Mouse (Mus musculus): ENCODE results near the gene Pitpnm2. TPM values are rescaled to one million over a fixed set of nuclear protein-coding genes. Genes with fewer than 3 reads are reported as not detected.
A peak's percentile ranks its signal among the peaks of the same experiment; 100 is the strongest.

Pitpnm2 gene
- polyA plus RNA-seq, 1 experiment = 19.6 TPM

DNA sequence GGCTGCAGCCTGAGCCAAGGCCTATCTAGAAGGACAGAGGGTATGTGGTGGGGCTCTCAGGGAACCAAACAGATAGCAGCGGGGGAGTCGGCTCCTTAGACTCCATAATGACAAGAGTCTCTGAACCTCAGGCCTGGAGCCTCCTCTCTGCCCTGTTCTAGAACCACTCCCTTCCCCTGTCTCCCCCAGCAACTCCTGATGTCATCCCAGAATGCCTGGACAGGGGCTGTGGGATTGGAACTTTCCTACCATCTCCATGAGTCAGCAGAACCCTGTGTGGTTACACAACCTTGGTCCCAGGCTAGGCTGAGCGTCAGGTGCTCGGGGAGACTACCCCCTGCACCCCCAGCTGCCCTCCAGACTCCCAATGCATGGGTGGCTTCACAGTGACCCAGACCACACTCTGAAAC lies 60.0 kb downstream of the Pitpnm2 start:
- Histone ChIP-seq H3K27ac (ENCODE audit: insufficient read depth, low read depth, low read length) (no peak overlapping the region), H3K36me3 (ENCODE audit: control insufficient read depth, insufficient read depth, low read length) (no peaks in the 10 kb centered on the region), H3K4me1 (ENCODE audit: control insufficient read depth, insufficient read depth, insufficient read length, low read length) (0 out of 2 replicates have a peak, but pooled peaks cover 4% of the 10 kb centered on the region), H3K4me3 (ENCODE audit: low read depth, low read length) (no peak overlapping the region), H3K27me3 (ENCODE audit: control insufficient read depth, insufficient read depth, low read length) (no peaks in the 10 kb centered on the region)
- 82% methylated on average over 4 of the region's 4 CpGs for WGBS
- TF ChIP-seq POLR2A (IDR thresholded peaks at IDR 0.05; ENCODE audit: low read depth, low read length) = no peak
- TF ChIP-seq CTCF (IDR thresholded peaks at IDR 0.05; ENCODE audit: extremely low read depth, insufficient read length, insufficient replicate concordance, low read depth, low read length) = no peak

DNA sequence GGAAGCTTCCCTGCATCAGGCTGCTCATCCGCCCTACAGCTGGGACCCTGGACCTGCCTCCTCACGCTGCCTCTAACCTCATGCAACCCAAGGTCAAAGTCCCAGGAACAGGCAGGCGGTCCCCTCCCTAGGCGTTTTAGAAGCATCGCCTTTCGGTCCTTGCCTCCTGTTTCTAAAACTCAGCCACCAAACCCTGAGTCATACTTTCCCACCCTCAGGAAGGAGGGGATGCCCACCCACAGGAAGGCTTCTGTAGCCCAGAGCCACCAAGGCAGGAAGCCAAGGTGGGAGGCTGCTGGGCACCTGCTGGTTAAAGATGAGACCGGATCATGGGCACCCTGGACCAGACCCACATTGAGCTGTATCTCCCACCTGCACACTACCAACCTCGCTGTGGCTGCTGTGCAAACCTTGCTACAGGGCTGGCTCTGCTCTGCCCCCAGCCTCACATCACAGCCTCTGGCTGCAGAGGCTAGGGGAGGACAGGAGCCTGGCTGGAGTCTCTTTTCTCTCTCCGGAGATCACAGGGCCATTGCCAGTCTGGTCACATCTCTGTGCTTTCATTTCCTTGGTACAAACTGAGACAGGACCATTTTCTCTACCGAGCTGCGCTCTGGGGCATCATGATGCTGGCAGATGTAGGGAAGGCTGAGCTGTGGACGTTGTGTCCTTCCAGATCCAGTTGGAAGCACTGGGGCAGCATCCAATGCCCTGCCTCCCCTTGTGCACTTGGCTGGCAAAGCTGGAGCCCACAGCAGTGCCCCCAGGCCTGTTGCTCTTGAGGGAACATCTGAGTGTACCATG lies 61.9 kb downstream of the Pitpnm2 start:
- Histone ChIP-seq H3K4me1 (ENCODE audit: control insufficient read depth, insufficient read depth, insufficient read length, low read length) (0 out of 2 replicates have a peak, but pooled peaks cover 4% of the 10 kb centered on the region), H3K27ac (ENCODE audit: insufficient read depth, low read depth, low read length) (no peak overlapping the region), H3K36me3 (ENCODE audit: control insufficient read depth, insufficient read depth, low read length) (no peaks in the 10 kb centered on the region), H3K4me3 (ENCODE audit: low read depth, low read length) (no peak overlapping the region), H3K27me3 (ENCODE audit: control insufficient read depth, insufficient read depth, low read length) (no peaks in the 10 kb centered on the region)
- 46% methylated on average over 12 of the region's 12 CpGs for WGBS
- TF ChIP-seq CTCF (IDR thresholded peaks at IDR 0.05; ENCODE audit: extremely low read depth, insufficient read length, insufficient replicate concordance, low read depth, low read length) (no peak), POLR2A (IDR thresholded peaks at IDR 0.05; ENCODE audit: low read depth, low read length) (no peak)

- Histone ChIP-seq H3K27ac (ENCODE audit: insufficient read depth, low read depth, low read length) (no peak overlapping the region), H3K4me1 (ENCODE audit: control insufficient read depth, insufficient read depth, insufficient read length, low read length) (0 out of 2 replicates have a peak, but pooled peaks cover 4% of the 10 kb centered on the region), H3K36me3 (ENCODE audit: control insufficient read depth, insufficient read depth, low read length) (no peaks in the 10 kb centered on the region), H3K27me3 (ENCODE audit: control insufficient read depth, insufficient read depth, low read length) (no peaks in the 10 kb centered on the region), H3K4me3 (ENCODE audit: low read depth, low read length) (no peak overlapping the region)
- 50% methylated on average over 22 of the region's 22 CpGs for WGBS
- TF ChIP-seq POLR2A (IDR thresholded peaks at IDR 0.05; ENCODE audit: low read depth, low read length) = no peak
- no peak for TF ChIP-seq CTCF (IDR thresholded peaks at IDR 0.05; ENCODE audit: extremely low read depth, insufficient read length, insufficient replicate concordance, low read depth, low read length)
These were observed 62.5 kb downstream of the Pitpnm2 start for GRCm38 (mm10) chr5:124186981-124187507.

DNA sequence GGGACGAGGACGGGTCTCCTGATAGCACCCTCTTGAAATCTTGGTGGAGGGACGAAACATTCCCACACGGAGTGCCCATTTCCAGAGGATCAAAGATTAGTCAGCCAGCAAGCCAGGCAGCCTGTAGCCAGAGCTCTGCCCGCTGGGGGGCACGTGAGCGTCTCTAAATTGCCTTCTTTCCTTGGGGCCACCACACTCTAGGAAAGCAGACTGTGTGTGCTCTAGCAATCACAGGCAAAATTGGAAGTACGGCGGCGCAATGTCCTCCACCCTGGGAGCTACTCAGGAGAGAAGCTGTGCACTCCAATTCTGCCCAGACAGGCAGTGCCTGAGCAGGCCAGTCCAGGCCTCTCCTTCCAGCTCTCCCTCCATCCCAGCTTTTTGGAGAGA lies 63.1 kb downstream of the Pitpnm2 start:
- Histone ChIP-seq H3K4me3 (ENCODE audit: low read depth, low read length) (no peak overlapping the region), H3K36me3 (ENCODE audit: control insufficient read depth, insufficient read depth, low read length) (no peaks in the 10 kb centered on the region), H3K27ac (ENCODE audit: insufficient read depth, low read depth, low read length) (no peak overlapping the region), H3K27me3 (ENCODE audit: control insufficient read depth, insufficient read depth, low read length) (no peaks in the 10 kb centered on the region), H3K4me1 (ENCODE audit: control insufficient read depth, insufficient read depth, insufficient read length, low read length) (0 out of 2 replicates have a peak, but pooled peaks cover 4% of the 10 kb centered on the region)
- WGBS = 86% methylated on average over 10 of the region's 10 CpGs
- TF ChIP-seq POLR2A (IDR thresholded peaks at IDR 0.05; ENCODE audit: low read depth, low read length) (no peak), CTCF (IDR thresholded peaks at IDR 0.05; ENCODE audit: extremely low read depth, insufficient read length, insufficient replicate concordance, low read depth, low read length) (no peak)

GRCm38 (mm10) chr5:124185706-124186464 lies 63.7 kb downstream of the Pitpnm2 start:
- WGBS = 86% methylated on average over 15 of the region's 15 CpGs
- 0 out of 2 replicates have a peak, but pooled peaks cover 4% of the 10 kb centered on the region for H3K4me1 ChIP-seq (ENCODE audit: control insufficient read depth, insufficient read depth, insufficient read length, low read length)
- no peak for TF ChIP-seq CTCF (IDR thresholded peaks at IDR 0.05; ENCODE audit: extremely low read depth, insufficient read length, insufficient replicate concordance, low read depth, low read length)
- no peak for TF ChIP-seq POLR2A (IDR thresholded peaks at IDR 0.05; ENCODE audit: low read depth, low read length)
- no peak overlapping the region for H3K4me3 ChIP-seq (ENCODE audit: low read depth, low read length)
- H3K36me3 ChIP-seq (ENCODE audit: control insufficient read depth, insufficient read depth, low read length) = no peaks in the 10 kb centered on the region
- H3K27me3 ChIP-seq (ENCODE audit: control insufficient read depth, insufficient read depth, low read length) = no peaks in the 10 kb centered on the region
- H3K27ac ChIP-seq (ENCODE audit: insufficient read depth, low read depth, low read length) = 0 out of 2 replicates have a peak overlapping the region, but pooled peaks have one; percentile 18

DNA sequence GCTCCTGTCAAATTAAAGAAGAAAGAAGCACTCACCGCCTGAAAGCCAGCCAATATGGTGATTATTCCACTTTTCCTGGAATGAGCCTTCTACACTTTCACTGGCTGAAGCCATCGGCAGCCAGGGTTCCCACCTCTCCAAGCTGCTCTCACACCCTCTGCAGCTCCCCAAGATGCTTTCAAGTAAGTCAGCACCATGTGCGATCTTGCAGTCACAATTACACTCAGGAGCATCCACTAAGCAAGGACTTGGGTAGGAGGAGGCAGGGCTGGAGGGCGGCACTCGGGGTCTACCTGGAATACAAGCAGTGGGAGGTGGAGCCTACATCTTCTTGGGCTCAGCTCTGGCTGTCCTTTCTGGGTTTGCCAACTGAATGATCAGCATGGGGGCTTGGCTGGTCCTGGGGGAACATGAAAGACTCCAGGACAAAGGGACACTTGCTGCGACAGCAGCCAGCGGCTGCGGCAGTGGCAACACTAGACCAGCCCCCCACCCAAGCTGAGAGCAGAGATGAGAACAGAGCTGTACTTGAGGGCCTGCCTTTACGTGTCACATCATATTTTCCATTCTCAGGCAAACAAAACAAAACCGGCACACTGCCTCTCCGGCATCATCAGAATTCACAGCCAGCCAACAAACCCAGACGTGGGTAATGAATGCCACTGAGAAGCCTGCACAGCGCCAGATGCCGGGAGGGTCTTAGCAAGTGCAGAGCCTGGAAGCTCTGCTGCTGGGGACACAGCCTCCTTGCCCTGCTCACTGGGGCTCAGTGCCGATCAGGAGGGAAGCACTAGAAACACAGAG lies 64.5 kb downstream of the Pitpnm2 start:
- H3K4me3 ChIP-seq (ENCODE audit: low read depth, low read length) = no peak overlapping the region
- 0 out of 2 replicates have a peak overlapping the region, but pooled peaks have one; percentile 18 for H3K27ac ChIP-seq (ENCODE audit: insufficient read depth, low read depth, low read length)
- WGBS = 82% methylated on average over 15 of the region's 15 CpGs
- no peaks in the 10 kb centered on the region for H3K36me3 ChIP-seq (ENCODE audit: control insufficient read depth, insufficient read depth, low read length)
- TF ChIP-seq CTCF (IDR thresholded peaks at IDR 0.05; ENCODE audit: extremely low read depth, insufficient read length, insufficient replicate concordance, low read depth, low read length) (no peak), POLR2A (IDR thresholded peaks at IDR 0.05; ENCODE audit: low read depth, low read length) (no peak)
- 0 out of 2 replicates have a peak, but pooled peaks cover 4% of the 10 kb centered on the region for H3K4me1 ChIP-seq (ENCODE audit: control insufficient read depth, insufficient read depth, insufficient read length, low read length)
- H3K27me3 ChIP-seq (ENCODE audit: control insufficient read depth, insufficient read depth, low read length) = no peaks in the 10 kb centered on the region
